Mouse (Mus musculus): ENCODE results near the gene Nos1ap.

- no peak for TF ChIP-seq CTCF (IDR thresholded peaks at IDR 0.05; ENCODE audit: low read depth)
- no peak for TF ChIP-seq EP300 (IDR thresholded peaks at IDR 0.05; ENCODE audit: low read depth)
These were observed 116.2 kb downstream of the Nos1ap start for GRCm38 (mm10) chr1:170473460-170473859.

Data from liver, postnatal 0 days (tissue).